Comparison of ENCODE assay signal across 12 mouse cellular contexts in the genomic region with DNA sequence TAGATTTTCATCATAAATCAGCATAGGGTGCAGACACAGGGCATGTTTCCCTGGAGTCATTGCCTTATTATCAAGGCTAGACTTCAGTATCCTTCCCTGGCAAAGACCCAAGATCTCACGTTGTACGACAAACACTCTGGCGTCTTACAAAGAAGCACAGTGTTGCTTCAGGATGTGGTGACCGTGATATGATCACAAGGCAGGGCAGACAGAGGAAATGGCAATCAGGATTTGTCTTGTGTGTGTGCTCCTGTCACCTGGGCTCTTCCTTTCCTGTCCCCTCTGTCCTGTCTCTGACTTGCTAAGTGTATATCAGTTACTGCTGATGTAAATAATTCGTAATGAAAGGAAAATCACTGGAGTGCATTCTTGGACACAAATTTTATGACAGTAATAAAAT. TPM values are rescaled to one million over a fixed set of nuclear protein-coding genes. Genes with fewer than 3 reads are reported as not detected.
A peak's percentile ranks its signal among the peaks of the same experiment; 100 is the strongest.
DNase-seq lines count a peak whose midpoint lies in the region; ATAC-seq and TF ChIP-seq lines count a peak whose summit lies in the region.
"Had no signal": no experiment of that assay in that cellular context is flagged by ENCODE, and none has a peak within 500 bp of the region (broad histone marks: within the 10 kb centered on the region; RNA-seq: fewer than 3 reads in every experiment).

No protein-coding gene starts in this region.

- H3K36me3 ChIP-seq in heart, embryonic 16.5 days (ENCODE audit: control insufficient read depth, insufficient read depth): no peaks in the 10 kb centered on the region
- H3K36me3 ChIP-seq: heart, embryonic 12.5 days had no signal

- intact Hi-C loops in left cerebral cortex, adult 2 months (cut with DNase I): no loop called here

- H3K27me3 ChIP-seq in heart, embryonic 16.5 days (ENCODE audit: control insufficient read depth, insufficient read depth, low read length): no peaks in the 10 kb centered on the region
- H3K27me3 ChIP-seq: heart, embryonic 12.5 days had no signal

- no peak overlapping the region for H3K9ac ChIP-seq in heart, embryonic 16.5 days (ENCODE audit: low read length)
- H3K9ac ChIP-seq: heart, embryonic 12.5 days had no signal

- WGBS in heart, embryonic 16.5 days: 19% methylated on average over 5 of the region's 5 CpGs

- H3K4me2 ChIP-seq in heart, embryonic 16.5 days (ENCODE audit: low read depth, low read length): no peak overlapping the region
- H3K4me2 ChIP-seq: heart, embryonic 12.5 days had no signal

- ATAC-seq in heart, embryonic 16.5 days (replicated peaks; ENCODE audit: extremely low read depth, insufficient read depth, low FRiP score): peak; percentile 37; the same call in 1 of the 2 replicates
- ATAC-seq in inflammation-experienced regulatory T-cells, adult 6 months: peak; percentile 94
- ATAC-seq in megakaryocyte progenitor cell, adult 5-6 weeks (replicated peaks; ENCODE audit: poor library complexity): peak; percentile 46
- no peak for ATAC-seq in erythroid progenitor cell, adult 5-6 weeks (replicated peaks; ENCODE audit: low FRiP score, poor library complexity, severe bottlenecking)
- ATAC-seq: hindbrain, embryonic 16.5 days had no signal

- DNase-seq in heart, adult 18-20 months: no peak
- DNase-seq in CD4-positive, CD25-positive, alpha-beta regulatory T cell, adult 2 months (ENCODE audit: low read depth, low spot score): peak; percentile 54
- no peak for DNase-seq in testis, postnatal 10 days (ENCODE audit: low spot score)
- no peak for DNase-seq in left cerebral cortex, adult 2 months (ENCODE audit: extremely low spot score in 1 of 2, low spot score in 2 of 2)
- DNase-seq: cerebellum, postnatal 25 days; layer of hippocampus, adult 9-11 months had no signal

- peaks cover 9% of the 10 kb centered on the region for H3K4me1 ChIP-seq in heart, embryonic 16.5 days (ENCODE audit: control insufficient read depth, insufficient read depth, low read length)

- no peak for TF ChIP-seq CTCF in left cerebral cortex, adult 2 months (IDR thresholded peaks at IDR 0.05)

- no peak overlapping the region for H3K4me3 ChIP-seq in heart, embryonic 16.5 days (ENCODE audit: low read length)
- H3K4me3 ChIP-seq in left cerebral cortex, adult 2 months: no peak overlapping the region
- H3K4me3 ChIP-seq: heart, embryonic 12.5 days had no signal

- no peak overlapping the region for H3K27ac ChIP-seq in heart, embryonic 16.5 days (ENCODE audit: low read length)
- H3K27ac ChIP-seq in left cerebral cortex, adult 2 months: no peak overlapping the region

- no peaks in the 10 kb centered on the region for H3K9me3 ChIP-seq in heart, embryonic 16.5 days (replicated peaks; ENCODE audit: control insufficient read depth, low read length)
- H3K9me3 ChIP-seq: heart, embryonic 12.5 days had no signal

RNA-seq across cellular contexts. Expression of a gene that starts 29.4 kb away (rescaled TPM):
- polyA plus RNA-seq in heart, embryonic 16.5 days (2015; fragmentation: Nextera tagmentation; extraction: Ambion mirVana): 23.9 and 24.3 TPM in 2 replicates
- total RNA-seq in heart, adult 18-20 months (2021): 10 to 100 TPM; 18.6 to 22.4 TPM
- 10 to 100 TPM; 15.0 to 20.7 (median 18.1) TPM for polyA plus RNA-seq in inflammation-experienced regulatory T-cells, adult 6 months (2017; shearing (Covaris generic))
- 13.8 and 18.7 TPM in 2 replicates for total RNA-seq in megakaryocyte progenitor cell, adult 5-6 weeks (2015)
- total RNA-seq in megakaryocyte progenitor cell, adult 5-6 weeks (2017): 11.8 and 12.0 TPM in 2 replicates
- 2.9 and 3.2 TPM in 2 replicates for total RNA-seq in erythroid progenitor cell, adult 5-6 weeks (2015; ENCODE audit: low replicate concordance)
- 1.9 and 2.0 TPM in 2 replicates for total RNA-seq in erythroid progenitor cell, adult 5-6 weeks (2017; ENCODE audit: low replicate concordance)
- total RNA-seq in left cerebral cortex, adult 2 months (2021): 10 to 100 TPM; 17.9 to 18.3 TPM
